Mouse (Mus musculus) adrenal gland, postnatal 4 days (tissue): ENCODE measurements around the gene Srsf11. TPM values are rescaled to one million over a fixed set of nuclear protein-coding genes. Genes with fewer than 3 reads are reported as not detected.

Experiments used
- DNase-seq, 2 experiments: peaks; one replicate each; pipeline ENCODE4 v3.0.0; 2021 to 2022; ENCODE audit warnings: low spot score in 2 of 2, mixed read lengths in 2 of 2
- long read RNA-seq, 2 experiments: library from polyadenylated mRNA; stranded (forward); transcript quantifications; one replicate each; pipeline ENCODE4 v2.0.0; 2021
- total RNA-seq, 2 experiments: library from RNA; stranded (reverse); gene quantifications; 2 replicates each; pipeline ENCODE4 v1.2.3; 2021

The Srsf11 gene
- total RNA-seq = 100 to 1,000 TPM; 217 to 245 TPM
- long read RNA-seq, experiment 1, transcript Srsf11-202 (12 exons, 2,654 nt) = minor isoform, 11 of 54 reads
- long read RNA-seq, experiment 1, transcript Srsf11-204 (13 exons, 3,106 nt) = major isoform, 24 of 54 reads
- long read RNA-seq, experiment 1, partial matches to known transcripts = 6 of 54 reads
- long read RNA-seq, experiment 1, other reads (novel, unspliced or antisense) = 7 of 54 reads
- long read RNA-seq, experiment 2, transcript Srsf11-219 (1 exons, 1,570 nt) = minor isoform, 6 of 100 reads
- long read RNA-seq, experiment 2, transcript Srsf11-201 (13 exons, 1,643 nt) = minor isoform, 5 of 100 reads
- long read RNA-seq, experiment 2, transcript Srsf11-204 (13 exons, 3,106 nt) = major isoform, 28 of 100 reads
- long read RNA-seq, experiment 2, transcript Srsf11-202 (12 exons, 2,654 nt) = minor isoform, 19 of 100 reads
- long read RNA-seq, experiment 2, partial matches to known transcripts = 14 of 100 reads
- long read RNA-seq, experiment 2, other reads (novel, unspliced or antisense) = 22 of 100 reads

- peak; percentile 84 to 86 for DNase-seq
Measured at GRCm38 (mm10) chr3:158036329-158036988, at the start of gene Srsf11, which contains the start of gene Lrrc40. TSS of gene Srsf11 (minus strand) at chr3:158036639. TSS of gene Lrrc40 (plus strand) at chr3:158036662.

GRCm38 (mm10) chr3:158077828-158078227, 41.4 kb upstream of the Srsf11 start:
- no peak for DNase-seq

- no peak for DNase-seq
Measured at GRCm38 (mm10) chr3:158077380-158077772, 40.9 kb upstream of the Srsf11 start.

- no peak for DNase-seq
Measured at GRCm38 (mm10) chr3:158076685-158077379, 40.4 kb upstream of the Srsf11 start.

GRCm38 (mm10) chr3:158075004-158075403, 38.6 kb upstream of the Srsf11 start:
- DNase-seq = no peak

- DNase-seq = no peak
Measured at GRCm38 (mm10) chr3:158068613-158069263, 32.3 kb upstream of the Srsf11 start.

- no peak for DNase-seq
Measured at GRCm38 (mm10) chr3:158067916-158068315, 31.5 kb upstream of the Srsf11 start.

GRCm38 (mm10) chr3:158065256-158065655, 28.8 kb upstream of the Srsf11 start:
- DNase-seq = no peak

GRCm38 (mm10) chr3:158061811-158062523, 25.5 kb upstream of the Srsf11 start:
- no peak for DNase-seq

- no peak for DNase-seq
Measured at GRCm38 (mm10) chr3:158060621-158061291, 24.3 kb upstream of the Srsf11 start.

- no peak for DNase-seq
Measured at GRCm38 (mm10) chr3:158049508-158049907, 13.1 kb upstream of the Srsf11 start.

- no peak for DNase-seq
Measured at GRCm38 (mm10) chr3:158040755-158041154, 4.3 kb upstream of the Srsf11 start.

- DNase-seq = no peak
Measured at GRCm38 (mm10) chr3:158038106-158038505, 1.7 kb upstream of the Srsf11 start.

- peak in 1 of 2 experiments; percentile 5 for DNase-seq
Measured at GRCm38 (mm10) chr3:158035866-158036265, 573 bp downstream of the Srsf11 start.

GRCm38 (mm10) chr3:158032106-158032505, 4.3 kb downstream of the Srsf11 start:
- no peak for DNase-seq

- peak; percentile 76 to 81 for DNase-seq
Measured at GRCm38 (mm10) chr3:158031371-158031925, 5.0 kb downstream of the Srsf11 start.

GRCm38 (mm10) chr3:158009762-158010320, 26.6 kb downstream of the Srsf11 start:
- DNase-seq = no peak

GRCm38 (mm10) chr3:158008647-158009046, 27.8 kb downstream of the Srsf11 start:
- no peak for DNase-seq

- DNase-seq = no peak
Measured at GRCm38 (mm10) chr3:157998742-157999369, 37.6 kb downstream of the Srsf11 start.
